Mouse (Mus musculus) cerebellum, adult 9-11 months (tissue): ENCODE data around the gene Lhx5.
A peak's percentile ranks its signal among the peaks of the same experiment; 100 is the strongest.

Experiments used
- DNase-seq: peaks from one replicate; pipeline ENCODE4 v3.0.0; 2022

Gene Lhx5

GRCm38 (mm10) chr5:120467026-120467425 is 35.5 kb downstream of the Lhx5 start:
- no peak for DNase-seq

GRCm38 (mm10) chr5:120468336-120468735 is 36.8 kb downstream of the Lhx5 start:
- DNase-seq = no peak

- no peak for DNase-seq
Measured at GRCm38 (mm10) chr5:120468830-120469229, 37.3 kb downstream of the Lhx5 start.

- no peak for DNase-seq
Measured at GRCm38 (mm10) chr5:120471538-120471937, 40.0 kb downstream of the Lhx5 start.

- DNase-seq = no peak
Measured at GRCm38 (mm10) chr5:120472770-120473169, 41.3 kb downstream of the Lhx5 start, which contains the start of gene Sdsl. TSS of gene Sdsl (minus strand) at chr5:120472810.

GRCm38 (mm10) chr5:120473361-120473760 is 41.9 kb downstream of the Lhx5 start:
- no peak for DNase-seq

- no peak for DNase-seq
Measured at GRCm38 (mm10) chr5:120475861-120476260, 44.4 kb downstream of the Lhx5 start.

- no peak for DNase-seq
Measured at GRCm38 (mm10) chr5:120476296-120476695, 44.8 kb downstream of the Lhx5 start, which contains the start of gene Sds. TSS of gene Sds (plus strand) at chr5:120476526.

- no peak for DNase-seq
Measured at GRCm38 (mm10) chr5:120477993-120478392, 46.5 kb downstream of the Lhx5 start.

- DNase-seq = no peak
Measured at GRCm38 (mm10) chr5:120479538-120479937, 48.0 kb downstream of the Lhx5 start.

GRCm38 (mm10) chr5:120481205-120481604 is 49.7 kb downstream of the Lhx5 start:
- DNase-seq = no peak

GRCm38 (mm10) chr5:120483399-120483798 is 51.9 kb downstream of the Lhx5 start:
- no peak for DNase-seq

GRCm38 (mm10) chr5:120487844-120488243 is 56.3 kb downstream of the Lhx5 start:
- DNase-seq = no peak

- DNase-seq = peak; percentile 71
Measured at GRCm38 (mm10) chr5:120490679-120491192, 59.2 kb downstream of the Lhx5 start.
